Mouse (Mus musculus) embryonic facial prominence, embryonic 10.5 days (tissue): ENCODE measurements at regions not wholly inside any gene's neighbourhood (a gene's known extent, or its start where the extent isn't known, plus 50 kb on each side); places are given as distances from the start of the nearest gene placed in this dataset.

Experiments used
- DNase-seq: peaks from one replicate; pipeline ENCODE4 v3.0.0-alpha.2; 2017; ENCODE audit warnings: low spot score
- H3K27ac ChIP-seq: fragments of 300-500 bp; sonication (generic); replicated peaks from 2 replicates; pipeline ENCODE4 v1.5.1; 2016; ENCODE audit warnings: mild to moderate bottlenecking
- H3K27me3 ChIP-seq: fragments of 300-500 bp; sonication (generic); replicated peaks from 2 replicates; pipeline ENCODE4 v1.6.1; 2016; ENCODE audit warnings: low read depth, mild to moderate bottlenecking; ENCODE audit not compliant: poor library complexity, severe bottlenecking
- H3K36me3 ChIP-seq: fragments of 300-500 bp; sonication (generic); replicated peaks from 2 replicates; pipeline ENCODE4 v1.6.1; 2016; ENCODE audit warnings: mild to moderate bottlenecking, moderate library complexity
- H3K4me1 ChIP-seq: fragments of 300-500 bp; sonication (generic); 2 replicates; pipeline ENCODE4 v1.6.1; 2016
- H3K4me3 ChIP-seq: fragments of 300-500 bp; sonication (generic); 2 replicates; pipeline ENCODE4 v1.5.1; 2016; ENCODE audit warnings: mild to moderate bottlenecking, moderate library complexity
- H3K9me3 ChIP-seq: fragments of 300-500 bp; sonication (generic); 2 replicates; pipeline ENCODE4 v1.6.1; 2016; ENCODE audit warnings: mild to moderate bottlenecking
- WGBS: fragments of 180-500 bp; shearing (Covaris S2); methylation state at CpG from one replicate; pipeline ENCODE4 v1.1.7; 2016; 5-methylcytosine and 5-hydroxymethylcytosine counted together

GRCm38 (mm10) chr12:25338771-25339170 is 241.8 kb upstream of the Id2 start:
- 73% methylated on average over 1 of the region's 1 CpGs for WGBS
- no peak for DNase-seq
- Histone ChIP-seq H3K4me1 (peaks cover 19% of the 10 kb centered on the region), H3K4me3 (no peak overlapping the region), H3K27ac (0 out of 2 replicates have a peak overlapping the region, but pooled peaks have one; percentile 30), H3K36me3 (no peaks in the 10 kb centered on the region), H3K27me3 (no peaks in the 10 kb centered on the region), H3K9me3 (no peaks in the 10 kb centered on the region)

GRCm38 (mm10) chr12:25335930-25336329 is 239.0 kb upstream of the Id2 start:
- no peaks in the 10 kb centered on the region for H3K36me3 ChIP-seq
- 38% methylated on average over 2 of the region's 2 CpGs for WGBS
- H3K4me1 ChIP-seq, result peaks cover 19% of the 10 kb centered on the region
- peak; percentile 33 for DNase-seq
- no peaks in the 10 kb centered on the region for H3K27me3 ChIP-seq
- H3K27ac ChIP-seq, result peak overlapping the region; percentile 41; the same call in 1 of the 2 replicates
- H3K4me3 ChIP-seq, result no peak overlapping the region
- no peaks in the 10 kb centered on the region for H3K9me3 ChIP-seq

- Histone ChIP-seq H3K27me3 (no peaks in the 10 kb centered on the region), H3K4me3 (no peak overlapping the region), H3K9me3 (no peaks in the 10 kb centered on the region), H3K4me1 (peaks cover 19% of the 10 kb centered on the region), H3K27ac (peak overlapping the region; percentile 24; the same call in 1 of the 2 replicates), H3K36me3 (no peaks in the 10 kb centered on the region)
- WGBS, result 80% methylated on average over 5 of the region's 5 CpGs
- DNase-seq, result no peak
These were observed 238.1 kb upstream of the Id2 start for GRCm38 (mm10) chr12:25335069-25335468.

GRCm38 (mm10) chr12:25332384-25333035 is 235.6 kb upstream of the Id2 start:
- peaks cover 20% of the 10 kb centered on the region for H3K4me1 ChIP-seq
- H3K27me3 ChIP-seq, result no peaks in the 10 kb centered on the region
- WGBS, result 87% methylated on average over 11 of the region's 11 CpGs
- H3K9me3 ChIP-seq, result no peaks in the 10 kb centered on the region
- H3K27ac ChIP-seq, result no peak overlapping the region
- no peaks in the 10 kb centered on the region for H3K36me3 ChIP-seq
- DNase-seq, result no peak
- no peak overlapping the region for H3K4me3 ChIP-seq

- no peaks in the 10 kb centered on the region for H3K9me3 ChIP-seq
- H3K4me3 ChIP-seq, result no peak overlapping the region
- H3K36me3 ChIP-seq, result no peaks in the 10 kb centered on the region
- no peak for DNase-seq
- whole genome bisulfite sequencing, result 84% methylated on average over 5 of the region's 5 CpGs
- peaks cover 7% of the 10 kb centered on the region for H3K4me1 ChIP-seq
- H3K27ac ChIP-seq, result no peak overlapping the region
- H3K27me3 ChIP-seq, result no peaks in the 10 kb centered on the region
These were observed 233.2 kb upstream of the Id2 start for GRCm38 (mm10) chr12:25330004-25330708.

- H3K4me3 ChIP-seq, result no peak overlapping the region
- H3K4me1 ChIP-seq, result 0 out of 2 replicates have a peak, but pooled peaks cover 2% of the 10 kb centered on the region
- H3K9me3 ChIP-seq, result no peaks in the 10 kb centered on the region
- H3K27ac ChIP-seq, result no peak overlapping the region
- H3K36me3 ChIP-seq, result no peaks in the 10 kb centered on the region
- no peaks in the 10 kb centered on the region for H3K27me3 ChIP-seq
- WGBS, result 86% methylated on average over 3 of the region's 3 CpGs
- DNase-seq, result no peak
These were observed 229.0 kb upstream of the Id2 start for GRCm38 (mm10) chr12:25325901-25326300.

GRCm38 (mm10) chr12:25323171-25323570 is 226.2 kb upstream of the Id2 start:
- no peak for DNase-seq
- Histone ChIP-seq H3K4me3 (no peak overlapping the region), H3K27ac (no peak overlapping the region), H3K4me1 (no peaks in the 10 kb centered on the region), H3K9me3 (no peaks in the 10 kb centered on the region), H3K27me3 (no peaks in the 10 kb centered on the region), H3K36me3 (no peaks in the 10 kb centered on the region)
- WGBS, result 85% methylated on average over 1 of the region's 1 CpGs

GRCm38 (mm10) chr12:25320262-25320767 is 223.4 kb upstream of the Id2 start:
- Histone ChIP-seq H3K27me3 (no peaks in the 10 kb centered on the region), H3K4me1 (no peaks in the 10 kb centered on the region), H3K36me3 (no peaks in the 10 kb centered on the region), H3K27ac (no peak overlapping the region), H3K4me3 (no peak overlapping the region), H3K9me3 (no peaks in the 10 kb centered on the region)
- 90% methylated on average over 3 of the region's 3 CpGs for WGBS
- DNase-seq, result no peak

GRCm38 (mm10) chr12:25319846-25320245 is 222.9 kb upstream of the Id2 start:
- no peaks in the 10 kb centered on the region for H3K4me1 ChIP-seq
- H3K9me3 ChIP-seq, result no peaks in the 10 kb centered on the region
- H3K4me3 ChIP-seq, result no peak overlapping the region
- H3K27me3 ChIP-seq, result no peaks in the 10 kb centered on the region
- H3K36me3 ChIP-seq, result no peaks in the 10 kb centered on the region
- WGBS, result 86% methylated on average over 2 of the region's 2 CpGs
- no peak for DNase-seq
- H3K27ac ChIP-seq, result no peak overlapping the region

GRCm38 (mm10) chr12:25318072-25318671 is 221.2 kb upstream of the Id2 start:
- Histone ChIP-seq H3K27ac (no peak overlapping the region), H3K4me1 (no peaks in the 10 kb centered on the region), H3K36me3 (no peaks in the 10 kb centered on the region), H3K27me3 (no peaks in the 10 kb centered on the region), H3K4me3 (no peak overlapping the region), H3K9me3 (no peaks in the 10 kb centered on the region)
- DNase-seq, result no peak
- WGBS, result 86% methylated on average over 4 of the region's 4 CpGs

GRCm38 (mm10) chr12:25315969-25316368 is 219.0 kb upstream of the Id2 start:
- no peaks in the 10 kb centered on the region; the same call in 1 of the 2 replicates for H3K4me1 ChIP-seq
- no peaks in the 10 kb centered on the region for H3K36me3 ChIP-seq
- no peak for DNase-seq
- no peak overlapping the region for H3K27ac ChIP-seq
- no peak overlapping the region for H3K4me3 ChIP-seq
- H3K27me3 ChIP-seq, result no peaks in the 10 kb centered on the region
- 89% methylated on average over 1 of the region's 1 CpGs for WGBS
- H3K9me3 ChIP-seq, result no peaks in the 10 kb centered on the region

- Histone ChIP-seq H3K4me3 (no peak overlapping the region), H3K4me1 (peaks cover 10% of the 10 kb centered on the region), H3K9me3 (no peaks in the 10 kb centered on the region), H3K36me3 (no peaks in the 10 kb centered on the region), H3K27ac (no peak overlapping the region), H3K27me3 (no peaks in the 10 kb centered on the region)
- no peak for DNase-seq
These were observed 216.3 kb upstream of the Id2 start for GRCm38 (mm10) chr12:25313212-25313611.

- 92% methylated on average over 2 of the region's 2 CpGs for WGBS
- H3K4me3 ChIP-seq, result no peak overlapping the region
- H3K9me3 ChIP-seq, result no peaks in the 10 kb centered on the region
- no peak for DNase-seq
- H3K27ac ChIP-seq, result no peak overlapping the region
- H3K36me3 ChIP-seq, result no peaks in the 10 kb centered on the region
- H3K4me1 ChIP-seq, result peaks cover 12% of the 10 kb centered on the region
- no peaks in the 10 kb centered on the region for H3K27me3 ChIP-seq
These were observed 215.4 kb upstream of the Id2 start for GRCm38 (mm10) chr12:25312390-25312789.
